Mouse (Mus musculus): ENCODE data around the gene Gm42791.

The Gm42791 gene

GRCm38 (mm10) chr5:148977698-148978457, 17.1 kb downstream of the Gm42791 start:
- peak; percentile 64 for DNase-seq (ENCODE audit: low spot score)

- DNase-seq (ENCODE audit: low spot score): no peak
These were observed 18.1 kb downstream of the Gm42791 start for GRCm38 (mm10) chr5:148976876-148977275.

- DNase-seq (ENCODE audit: low spot score): no peak
These were observed 19.9 kb downstream of the Gm42791 start for GRCm38 (mm10) chr5:148975035-148975434.

- DNase-seq (ENCODE audit: low spot score): no peak
These were observed 21.8 kb downstream of the Gm42791 start for GRCm38 (mm10) chr5:148973019-148973668.

- no peak for DNase-seq (ENCODE audit: low spot score)
These were observed 22.8 kb downstream of the Gm42791 start for GRCm38 (mm10) chr5:148972167-148972566.

GRCm38 (mm10) chr5:148969648-148970047, 25.3 kb downstream of the Gm42791 start:
- DNase-seq (ENCODE audit: low spot score): no peak

GRCm38 (mm10) chr5:148968958-148969576, 25.9 kb downstream of the Gm42791 start:
- DNase-seq (ENCODE audit: low spot score): no peak

GRCm38 (mm10) chr5:148968179-148968578, 26.8 kb downstream of the Gm42791 start:
- no peak for DNase-seq (ENCODE audit: low spot score)

- DNase-seq (ENCODE audit: low spot score): no peak
These were observed 28.6 kb downstream of the Gm42791 start for GRCm38 (mm10) chr5:148966395-148966794.

- peak; percentile 43 for DNase-seq (ENCODE audit: low spot score)
These were observed 29.1 kb downstream of the Gm42791 start for GRCm38 (mm10) chr5:148965691-148966333.

GRCm38 (mm10) chr5:148965089-148965591, 29.8 kb downstream of the Gm42791 start:
- no peak for DNase-seq (ENCODE audit: low spot score)

- DNase-seq (ENCODE audit: low spot score): no peak
These were observed 30.7 kb downstream of the Gm42791 start for GRCm38 (mm10) chr5:148964251-148964650.

- no peak for DNase-seq (ENCODE audit: low spot score)
These were observed 34.7 kb downstream of the Gm42791 start for GRCm38 (mm10) chr5:148960211-148960610.

- DNase-seq (ENCODE audit: low spot score): peak; percentile 46
These were observed 35.6 kb downstream of the Gm42791 start for GRCm38 (mm10) chr5:148959068-148959990.

- DNase-seq (ENCODE audit: low spot score): peak; percentile 33
These were observed 36.6 kb downstream of the Gm42791 start for GRCm38 (mm10) chr5:148958355-148958754.

- no peak for DNase-seq (ENCODE audit: low spot score)
These were observed 37.9 kb downstream of the Gm42791 start for GRCm38 (mm10) chr5:148956898-148957535.

- no peak for DNase-seq (ENCODE audit: low spot score)
These were observed 38.9 kb downstream of the Gm42791 start for GRCm38 (mm10) chr5:148956091-148956490.

- DNase-seq (ENCODE audit: low spot score): no peak
These were observed 39.4 kb downstream of the Gm42791 start for GRCm38 (mm10) chr5:148955575-148955974.

GRCm38 (mm10) chr5:148954314-148955060, 40.5 kb downstream of the Gm42791 start:
- no peak for DNase-seq (ENCODE audit: low spot score)

- DNase-seq (ENCODE audit: low spot score): no peak
These were observed 41.8 kb downstream of the Gm42791 start for GRCm38 (mm10) chr5:148953098-148953497.
